Mouse (Mus musculus) erythroblast, embryonic 14.5 days (primary cell): ENCODE results near the gene Cemip. TPM values are rescaled to one million over a fixed set of nuclear protein-coding genes. Genes with fewer than 3 reads are reported as not detected.

Experiments used
- H3K27me3 ChIP-seq: 2 replicates; pipeline ENCODE4 v1.6.1; 2012; ENCODE audit warnings: inconsistent platforms; ENCODE audit not compliant: control insufficient read depth
- H3K36me3 ChIP-seq: 2 replicates; pipeline ENCODE4 v1.6.1; 2012; ENCODE audit warnings: mild to moderate bottlenecking, inconsistent platforms; ENCODE audit not compliant: control insufficient read depth
- H3K4me1 ChIP-seq: 2 replicates; pipeline ENCODE4 v1.6.1; 2012; ENCODE audit warnings: inconsistent platforms; ENCODE audit not compliant: control insufficient read depth
- H3K4me3 ChIP-seq: replicated peaks from 2 replicates; pipeline ENCODE3; 2012; ENCODE audit warnings: moderate library complexity, mild to moderate bottlenecking, inconsistent platforms
- H3K9me3 ChIP-seq: 2 replicates; pipeline ENCODE4 v1.6.1; 2012; ENCODE audit warnings: low read length, inconsistent platforms, mixed read lengths; ENCODE audit not compliant: control insufficient read depth
- GATA1 ChIP-seq: IDR thresholded peaks from 2 replicates; pipeline ENCODE4 v1.6.1; 2012; ENCODE audit warnings: low read length, inconsistent platforms, mixed read lengths
- TAL1 ChIP-seq: IDR thresholded peaks from 3 replicates; pipeline ENCODE4 v1.6.1; 2012; ENCODE audit warnings: low read length, inconsistent platforms, mixed read lengths
- polyA plus RNA-seq: library from polyadenylated mRNA; stranded (reverse); fragments of >175 nt; gene quantifications from 2 replicates; pipeline ENCODE4 v1.2.3, GENCODE M21; 2012

The Cemip gene
- polyA plus RNA-seq, 1 experiment, result 0.01 TPM

DNA sequence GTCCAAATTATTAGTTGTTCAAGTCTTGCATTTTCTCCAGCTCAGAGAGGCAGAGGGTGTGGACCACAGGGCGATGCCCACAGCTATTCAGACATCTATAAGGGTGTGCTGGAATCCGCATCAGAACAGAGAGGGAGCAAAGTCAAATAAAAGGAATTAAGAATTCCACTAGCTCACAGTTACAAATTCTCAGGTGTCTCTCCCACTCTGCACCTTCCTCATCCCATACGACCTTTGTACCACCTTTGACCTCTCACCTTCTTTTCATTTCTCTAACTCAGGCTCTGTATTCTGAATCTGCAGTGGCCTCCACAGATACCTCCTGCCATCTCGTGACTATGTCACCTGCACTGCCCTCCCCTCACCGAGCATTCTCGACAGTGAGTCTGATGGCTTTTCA, 62.8 kb downstream of the Cemip start:
- TF ChIP-seq TAL1 (no peak), GATA1 (no peak)
- Histone ChIP-seq H3K4me1 (no peaks in the 10 kb centered on the region), H3K9me3 (no peaks in the 10 kb centered on the region), H3K27me3 (no peaks in the 10 kb centered on the region), H3K36me3 (no peaks in the 10 kb centered on the region), H3K4me3 (no peak overlapping the region)

DNA sequence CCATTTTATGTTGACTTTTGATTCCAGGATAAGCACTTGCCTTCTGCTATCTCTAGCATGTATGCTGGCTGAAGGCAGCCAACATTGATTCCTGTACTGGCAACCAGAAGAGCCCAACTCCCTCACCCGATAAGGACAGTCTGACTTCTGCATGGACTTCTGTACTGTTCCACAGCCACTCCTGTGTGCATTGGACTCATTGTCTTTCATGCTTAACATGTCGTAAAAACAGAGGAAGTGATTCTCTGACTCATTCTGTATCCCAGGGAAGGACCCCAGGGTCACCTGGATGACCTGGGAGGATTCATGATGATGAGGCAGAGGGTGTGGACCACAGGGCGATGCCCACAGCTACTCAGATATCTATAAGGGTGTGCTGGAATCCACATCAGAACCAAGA, 63.8 kb downstream of the Cemip start:
- Histone ChIP-seq H3K27me3 (no peaks in the 10 kb centered on the region), H3K4me1 (no peaks in the 10 kb centered on the region), H3K36me3 (no peaks in the 10 kb centered on the region), H3K9me3 (no peaks in the 10 kb centered on the region), H3K4me3 (no peak overlapping the region)
- TF ChIP-seq TAL1, result no peak
- TF ChIP-seq GATA1, result no peak

DNA sequence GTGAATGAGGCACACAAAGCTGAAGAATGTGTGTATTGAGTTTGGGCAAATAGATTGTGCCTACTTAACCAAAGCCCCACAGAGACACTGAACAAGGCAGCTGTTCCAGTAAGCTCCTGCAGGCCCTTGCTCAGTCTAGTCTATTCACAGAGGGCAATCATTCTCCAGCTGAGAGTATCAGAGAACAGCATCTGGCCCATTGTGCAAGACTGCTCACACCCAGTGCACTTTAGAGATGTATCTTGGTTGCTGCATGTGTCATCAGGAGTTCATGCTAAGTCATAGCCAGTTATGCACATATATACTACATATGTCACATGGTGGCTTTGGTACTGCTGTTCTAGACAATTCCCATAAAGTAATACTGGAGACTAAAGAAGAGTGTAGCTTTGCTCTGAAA, 66.9 kb downstream of the Cemip start:
- TF ChIP-seq GATA1 (no peak), TAL1 (no peak)
- no peak overlapping the region for H3K4me3 ChIP-seq

DNA sequence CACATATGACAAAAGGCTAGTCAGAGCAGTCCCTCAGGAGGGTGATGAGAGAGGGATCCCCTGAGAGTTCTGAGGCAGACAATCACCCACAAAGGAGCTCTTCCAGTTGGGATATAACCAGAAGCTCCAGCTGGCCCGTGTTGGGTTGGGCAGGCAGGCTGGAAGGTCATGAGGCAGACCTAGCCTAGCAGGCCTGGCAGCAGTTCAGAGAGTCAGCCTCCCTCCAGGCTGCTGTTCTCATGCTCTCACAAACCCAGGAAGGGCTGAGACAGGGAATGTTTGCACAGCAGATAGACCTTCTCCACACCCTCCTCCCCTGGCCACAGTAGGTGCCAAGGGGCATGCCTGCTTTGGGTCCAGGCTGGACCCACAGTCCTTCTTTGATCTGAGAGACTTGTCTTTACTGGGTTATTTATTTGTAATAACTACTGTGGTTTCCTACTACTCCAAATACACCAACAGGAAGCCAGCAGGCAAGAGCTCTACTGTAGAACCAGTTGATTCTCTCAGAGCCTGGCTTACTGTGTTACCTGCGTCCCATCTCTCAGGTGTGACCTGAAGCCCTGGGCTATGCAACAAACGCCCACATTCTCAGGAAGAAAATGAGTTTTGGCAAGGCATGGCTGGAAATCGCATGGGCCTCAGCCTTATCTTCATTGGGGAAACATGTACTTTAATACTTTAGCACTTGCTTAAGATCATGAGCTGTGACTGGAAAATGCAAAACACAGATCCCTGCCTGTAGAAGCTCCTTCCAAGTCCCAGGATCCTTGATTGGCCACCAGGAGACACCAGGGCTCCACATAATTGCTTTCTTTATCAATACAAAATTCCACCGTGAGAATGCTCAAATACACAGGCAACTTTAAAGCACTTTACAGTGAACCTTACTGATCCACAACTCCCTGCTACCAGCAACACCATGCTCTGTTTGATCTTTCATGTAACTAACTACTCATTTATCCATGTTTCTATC, 67.7 kb downstream of the Cemip start:
- Histone ChIP-seq H3K4me3 (no peak overlapping the region), H3K9me3 (no peaks in the 10 kb centered on the region), H3K27me3 (no peaks in the 10 kb centered on the region), H3K36me3 (no peaks in the 10 kb centered on the region), H3K4me1 (no peaks in the 10 kb centered on the region)
- no peak for TF ChIP-seq GATA1
- TF ChIP-seq TAL1, result no peak

More for the DNA sequence above, 66.9 kb downstream of the Cemip start:
- no peaks in the 10 kb centered on the region for H3K36me3 ChIP-seq
- no peaks in the 10 kb centered on the region for H3K4me1 ChIP-seq
- no peaks in the 10 kb centered on the region for H3K27me3 ChIP-seq
- no peaks in the 10 kb centered on the region for H3K9me3 ChIP-seq

DNA sequence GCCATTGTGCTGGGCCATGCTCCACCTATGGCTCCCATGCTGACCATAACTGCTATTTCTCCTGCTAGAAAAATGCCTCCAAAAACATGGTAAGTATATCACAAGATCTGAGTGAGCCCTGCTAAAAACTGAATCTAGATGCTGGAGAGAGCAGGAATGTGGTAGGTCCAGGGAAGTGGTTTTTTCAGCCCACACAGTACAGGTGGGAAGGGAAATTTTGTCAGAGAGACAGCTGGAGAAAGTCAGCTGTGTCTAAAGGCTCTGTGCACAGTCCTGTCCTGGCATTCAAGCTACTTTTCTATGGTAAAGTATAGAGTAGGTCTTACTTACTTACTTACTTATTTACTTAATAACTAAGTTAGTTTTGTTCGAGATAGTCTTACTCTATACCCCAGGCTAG, 71.3 kb downstream of the Cemip start:
- Histone ChIP-seq H3K4me1 (no peaks in the 10 kb centered on the region), H3K9me3 (no peaks in the 10 kb centered on the region), H3K27me3 (no peaks in the 10 kb centered on the region), H3K4me3 (no peak overlapping the region), H3K36me3 (no peaks in the 10 kb centered on the region)
- TF ChIP-seq GATA1, result no peak
- no peak for TF ChIP-seq TAL1

DNA sequence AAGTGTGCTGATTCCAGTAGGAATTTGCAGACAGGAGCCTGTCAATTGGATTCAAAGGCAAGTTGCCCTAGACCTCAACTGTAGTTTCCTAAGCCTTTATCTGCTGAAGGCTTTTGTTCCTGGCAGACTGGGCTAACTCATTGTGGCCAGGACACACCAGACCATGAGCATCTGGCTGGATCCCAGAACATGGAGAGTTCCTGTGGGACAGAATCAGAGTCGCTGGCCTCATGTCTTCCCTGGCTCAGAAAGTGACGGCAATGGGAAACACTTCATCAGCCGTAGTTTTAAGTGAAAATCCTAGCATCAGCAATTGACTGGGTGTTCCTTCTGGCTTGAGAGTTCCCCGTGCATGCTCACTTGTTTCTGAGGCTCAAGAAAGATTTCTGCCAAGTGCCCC, 72.6 kb downstream of the Cemip start:
- H3K9me3 ChIP-seq, result no peaks in the 10 kb centered on the region
- no peak for TF ChIP-seq TAL1
- TF ChIP-seq GATA1, result no peak
- no peaks in the 10 kb centered on the region for H3K27me3 ChIP-seq
- H3K4me3 ChIP-seq, result no peak overlapping the region
- no peaks in the 10 kb centered on the region for H3K4me1 ChIP-seq
- H3K36me3 ChIP-seq, result no peaks in the 10 kb centered on the region

DNA sequence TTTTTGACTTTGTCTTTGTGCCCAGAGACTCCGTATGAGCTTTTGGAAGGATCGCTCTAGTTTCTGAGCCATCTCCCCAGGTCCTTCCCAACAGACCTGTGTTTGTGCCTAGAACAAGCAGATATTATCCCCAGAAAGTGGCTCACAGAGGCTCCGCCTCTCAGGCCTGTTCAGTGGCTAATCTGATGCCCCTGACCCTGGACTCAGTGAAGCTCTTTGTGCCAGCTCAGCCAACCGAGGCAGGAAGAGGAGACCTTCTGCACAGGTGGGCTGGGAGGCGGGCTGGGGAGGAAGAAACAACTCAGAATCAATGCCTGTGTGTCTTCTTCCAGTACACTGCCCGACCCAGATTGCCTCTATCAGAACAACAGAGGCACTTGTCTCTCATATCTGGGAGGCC, 81.9 kb downstream of the Cemip start:
- Histone ChIP-seq H3K9me3 (no peaks in the 10 kb centered on the region), H3K4me1 (peaks cover 15% of the 10 kb centered on the region), H3K27me3 (peaks cover 3% of the 10 kb centered on the region; the same call in 1 of the 2 replicates), H3K36me3 (no peaks in the 10 kb centered on the region), H3K4me3 (no peak overlapping the region)
- TF ChIP-seq TAL1 (no peak), GATA1 (no peak)

DNA sequence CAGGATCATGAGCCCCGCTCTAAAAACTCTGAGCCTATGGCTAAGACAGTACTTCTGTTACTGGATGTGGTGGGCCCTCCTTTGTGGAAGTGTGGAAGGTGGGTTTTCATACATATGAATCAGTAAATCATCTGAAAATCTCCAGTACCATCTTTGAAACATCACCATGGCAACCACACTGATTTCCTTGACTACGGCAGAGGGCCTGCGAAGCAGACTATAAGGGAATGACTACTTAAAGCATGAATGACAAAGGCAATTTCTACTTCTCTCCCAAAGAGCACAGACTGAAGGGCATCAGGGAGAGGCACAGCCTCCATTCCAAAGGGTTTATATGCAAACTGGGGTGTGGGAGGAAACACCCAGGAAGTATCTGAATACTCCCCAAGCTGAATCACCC, 84.8 kb downstream of the Cemip start:
- H3K27me3 ChIP-seq, result peaks cover 3% of the 10 kb centered on the region; the same call in 1 of the 2 replicates
- TF ChIP-seq GATA1 (no peak), TAL1 (no peak)
- H3K36me3 ChIP-seq, result no peaks in the 10 kb centered on the region
- no peak overlapping the region for H3K4me3 ChIP-seq
- peaks cover 19% of the 10 kb centered on the region for H3K4me1 ChIP-seq
- no peaks in the 10 kb centered on the region for H3K9me3 ChIP-seq

DNA sequence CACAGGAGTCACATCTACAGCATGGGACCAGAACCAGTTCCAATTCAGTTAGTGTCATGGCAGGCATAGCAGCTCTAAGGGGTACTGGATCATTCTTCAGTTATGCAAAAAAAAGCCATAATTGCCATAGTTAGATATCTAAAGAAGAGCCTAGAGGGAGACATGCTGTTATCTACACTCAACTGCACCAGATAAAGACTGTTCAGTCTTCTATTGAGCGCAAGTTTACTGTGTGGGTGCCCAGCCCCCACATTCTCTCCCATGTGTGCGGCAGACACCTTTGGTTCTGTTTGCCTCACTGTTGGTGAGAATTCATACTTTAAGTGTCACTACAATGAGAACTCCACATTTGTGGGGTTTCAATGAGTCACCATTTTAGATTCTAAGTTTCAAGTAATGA, 85.6 kb downstream of the Cemip start:
- H3K36me3 ChIP-seq, result no peaks in the 10 kb centered on the region
- TF ChIP-seq TAL1, result no peak
- no peak for TF ChIP-seq GATA1
- H3K4me1 ChIP-seq, result peaks cover 19% of the 10 kb centered on the region
- H3K4me3 ChIP-seq, result no peak overlapping the region
- no peaks in the 10 kb centered on the region for H3K9me3 ChIP-seq
- peaks cover 3% of the 10 kb centered on the region; the same call in 1 of the 2 replicates for H3K27me3 ChIP-seq
